Mouse (Mus musculus): ENCODE measurements around the gene Lpcat4.

- TF ChIP-seq POLR2A (IDR thresholded peaks at IDR 0.05; ENCODE audit: borderline replicate concordance, extremely low read depth, low read depth, low read length) (no peak), CTCF (IDR thresholded peaks at IDR 0.05; ENCODE audit: insufficient read depth, low read length) (no peak)
Measured at GRCm38 (mm10) chr2:112296211-112296610, 56.9 kb downstream of the Lpcat4 start.

Measured in lung, adult 2 months (tissue).